Mouse (Mus musculus) forebrain, postnatal 0 days (tissue): ENCODE data around the gene Trmo. TPM values are rescaled to one million over a fixed set of nuclear protein-coding genes. Genes with fewer than 3 reads are reported as not detected.

Experiments used
- ATAC-seq: fragments of 200-750 bp; cut with Nextera tagmentation; 2 replicates; pipeline ENCODE4 v1.8.0; 2017; ENCODE audit warnings: mild to moderate bottlenecking, moderate library complexity
- DNase-seq: peaks from one replicate; pipeline ENCODE4 v3.0.0-alpha.2; 2015
- H3K27ac ChIP-seq: fragments of 300-500 bp; sonication (generic); 2 replicates; pipeline ENCODE4 v1.5.1; 2014; ENCODE audit warnings: low read depth, mild to moderate bottlenecking, antibody characterized with exemption, low read length, moderate library complexity, mixed read lengths
- H3K27me3 ChIP-seq: fragments of 300-500 bp; sonication (generic); 2 replicates; pipeline ENCODE4 v1.6.1; 2014; ENCODE audit warnings: mild to moderate bottlenecking, low read length, mixed read lengths; ENCODE audit not compliant: insufficient read depth
- H3K36me3 ChIP-seq: fragments of 300-500 bp; sonication (generic); 2 replicates; pipeline ENCODE4 v1.6.1; 2014; ENCODE audit warnings: mild to moderate bottlenecking, moderate library complexity; ENCODE audit not compliant: insufficient read depth
- H3K4me1 ChIP-seq: fragments of 300-500 bp; sonication (generic); 2 replicates; pipeline ENCODE4 v1.6.1; 2014; ENCODE audit warnings: antibody characterized with exemption; ENCODE audit not compliant: insufficient read depth
- H3K4me2 ChIP-seq: fragments of 300-500 bp; sonication (generic); 2 replicates; pipeline ENCODE4 v1.6.1; 2014; ENCODE audit warnings: low read depth, mild to moderate bottlenecking, moderate library complexity
- H3K4me3 ChIP-seq: fragments of 300-500 bp; sonication (generic); 2 replicates; pipeline ENCODE4 v1.5.1; 2014; ENCODE audit warnings: low read depth, low read length, mixed read lengths
- H3K9ac ChIP-seq: fragments of 300-500 bp; sonication (generic); 2 replicates; pipeline ENCODE4 v1.6.1; 2014; ENCODE audit warnings: mild to moderate bottlenecking
- H3K9me3 ChIP-seq: fragments of 300-500 bp; sonication (generic); 2 replicates; pipeline ENCODE4 v1.6.1; 2016; ENCODE audit warnings: low read length
- CTCF ChIP-seq: sonication (generic); IDR thresholded peaks from 2 replicates; pipeline ENCODE4 v1.5.1; 2016; ENCODE audit warnings: antibody characterized with exemption, control low read depth, low read depth
- WGBS: fragments of 180-500 bp; shearing (Covaris S2); extraction: QIAGEN DNeasy Blood & Tissue Kit; methylation state at CpG from one replicate; pipeline ENCODE4 v1.1.7; 2014; 5-methylcytosine and 5-hydroxymethylcytosine counted together
- polyA plus RNA-seq: library from polyadenylated mRNA; unstranded; fragments of >200 nt; fragmentation: Nextera tagmentation; extraction: Ambion mirVana; gene quantifications from 2 replicates; pipeline ENCODE4 v1.2.1, GENCODE M21; 2015
- total RNA-seq: library from RNA; depleted of rRNA; stranded (reverse); fragments of >200 nt; gene quantifications from 2 replicates; pipeline ENCODE4 v1.2.3, GENCODE M21; 2014; rRNA removed

Trmo gene
- total and polyA plus RNA-seq, 2 experiments from 2014 or later, result 6.5 to 9.0 TPM

DNA sequence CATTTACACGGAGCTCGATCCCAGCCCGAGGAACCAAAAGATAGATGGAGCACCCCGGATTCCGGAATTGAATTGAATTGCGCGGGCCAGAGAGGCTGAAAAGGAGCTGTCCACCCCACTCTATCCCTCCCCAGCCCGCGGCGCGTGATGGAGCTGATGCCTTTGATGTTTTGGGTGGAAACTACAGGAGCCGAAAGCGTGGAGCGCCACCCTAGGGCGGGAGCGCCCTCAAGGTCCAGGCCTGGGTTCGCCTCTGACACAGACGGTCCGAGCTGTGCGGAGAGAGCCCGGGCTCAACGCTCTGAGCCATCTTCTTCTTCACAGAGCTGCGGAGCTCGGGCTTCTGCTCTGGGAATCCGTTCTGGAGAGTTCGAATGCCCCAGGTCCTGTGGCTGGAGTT is 49.7 kb downstream of the Trmo start:
- Histone ChIP-seq H3K4me3 (no peak overlapping the region), H3K27ac (no peak overlapping the region), H3K27me3 (peaks cover 75% of the 10 kb centered on the region), H3K9ac (no peak overlapping the region), H3K9me3 (no peaks in the 10 kb centered on the region), H3K4me1 (no peaks in the 10 kb centered on the region), H3K4me2 (no peak overlapping the region), H3K36me3 (no peaks in the 10 kb centered on the region)
- WGBS, result under 1% methylated on average over 26 of the region's 26 CpGs
- ATAC-seq (no peak), DNase-seq (no peak)
- TF ChIP-seq CTCF, result no peak

GRCm38 (mm10) chr4:46339026-46339425 is 50.2 kb downstream of the Trmo start:
- TF ChIP-seq CTCF, result no peak
- H3K27me3 ChIP-seq, result peaks cover 70% of the 10 kb centered on the region
- no peaks in the 10 kb centered on the region for H3K4me1 ChIP-seq
- H3K9ac ChIP-seq, result no peak overlapping the region
- WGBS, result 11% methylated on average over 10 of the region's 10 CpGs
- H3K4me3 ChIP-seq, result no peak overlapping the region
- ATAC-seq, result no peak
- H3K27ac ChIP-seq, result no peak overlapping the region
- H3K9me3 ChIP-seq, result no peaks in the 10 kb centered on the region
- H3K36me3 ChIP-seq, result no peaks in the 10 kb centered on the region
- DNase-seq, result no peak
- no peak overlapping the region for H3K4me2 ChIP-seq

DNA sequence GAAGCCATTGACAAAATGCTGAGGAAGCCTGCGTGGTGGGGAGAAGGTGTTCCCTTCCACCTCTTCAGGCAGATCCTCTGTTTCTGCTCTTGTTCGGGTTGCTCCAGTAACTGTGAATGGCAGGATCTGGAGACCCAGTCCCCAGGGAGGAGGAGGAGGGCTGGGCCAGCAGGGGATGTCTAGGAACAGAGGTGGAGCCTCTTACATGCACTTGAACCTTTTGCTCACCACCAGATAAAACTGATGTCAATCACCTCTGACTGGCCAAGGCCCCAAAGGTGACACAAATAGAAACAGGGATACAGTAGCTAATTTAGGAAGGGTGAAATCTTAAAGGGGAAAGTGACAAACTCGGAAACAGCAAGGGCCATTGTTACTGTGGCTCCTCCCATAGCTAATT is 51.2 kb downstream of the Trmo start:
- Histone ChIP-seq H3K4me1 (no peaks in the 10 kb centered on the region), H3K27ac (no peak overlapping the region), H3K36me3 (no peaks in the 10 kb centered on the region), H3K4me3 (no peak overlapping the region), H3K27me3 (peaks cover 60% of the 10 kb centered on the region), H3K9me3 (no peaks in the 10 kb centered on the region), H3K9ac (no peak overlapping the region), H3K4me2 (no peak overlapping the region)
- DNase-seq (no peak), ATAC-seq (no peak)
- 7% methylated on average over 3 of the region's 3 CpGs for WGBS
- no peak for TF ChIP-seq CTCF

- no peak overlapping the region for H3K4me3 ChIP-seq
- H3K4me2 ChIP-seq, result no peak overlapping the region
- H3K36me3 ChIP-seq, result no peaks in the 10 kb centered on the region
- H3K27me3 ChIP-seq, result peaks cover 38% of the 10 kb centered on the region
- no peaks in the 10 kb centered on the region for H3K4me1 ChIP-seq
- no peaks in the 10 kb centered on the region for H3K9me3 ChIP-seq
- ATAC-seq (no peak), DNase-seq (no peak)
- no peak for TF ChIP-seq CTCF
- no peak overlapping the region for H3K9ac ChIP-seq
- WGBS, result 14% methylated on average over 1 of the region's 1 CpGs
- no peak overlapping the region for H3K27ac ChIP-seq
These were observed 53.4 kb downstream of the Trmo start for GRCm38 (mm10) chr4:46335846-46336245.

DNA sequence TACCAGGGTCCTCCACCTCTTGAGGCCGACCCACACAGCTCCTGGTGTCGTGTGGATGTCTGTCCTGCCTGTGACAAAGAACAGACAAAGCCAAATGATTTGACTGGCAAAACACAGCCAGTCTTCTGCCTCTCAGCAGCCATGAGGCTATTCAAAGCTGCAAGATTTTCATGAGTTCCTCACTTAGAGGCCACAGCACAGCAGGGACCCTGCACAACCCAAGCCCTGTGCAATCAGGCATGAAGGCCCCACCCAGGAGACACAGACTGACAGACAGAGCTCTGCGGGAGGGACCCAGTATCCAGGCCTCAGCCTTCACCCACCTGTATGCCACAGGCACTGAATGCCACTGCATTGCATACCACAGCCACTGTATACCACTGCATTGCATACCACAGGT is 60.3 kb downstream of the Trmo start:
- no peak overlapping the region for H3K9ac ChIP-seq
- TF ChIP-seq CTCF, result no peak
- no peak overlapping the region for H3K4me3 ChIP-seq
- H3K36me3 ChIP-seq, result no peaks in the 10 kb centered on the region
- no peaks in the 10 kb centered on the region for H3K27me3 ChIP-seq
- WGBS, result 28% methylated on average over 3 of the region's 3 CpGs
- no peaks in the 10 kb centered on the region for H3K4me1 ChIP-seq
- DNase-seq (no peak), ATAC-seq (no peak)
- H3K9me3 ChIP-seq, result no peaks in the 10 kb centered on the region
- H3K27ac ChIP-seq, result no peak overlapping the region
- H3K4me2 ChIP-seq, result no peak overlapping the region

Other genes with a start within 250 kb of the Trmo start
- gene Xpa, start 193.1 kb downstream of the Trmo start, total RNA-seq, result 33.8 and 34.0 TPM in 2 replicates
- 44.5 and 45.8 TPM in 2 replicates for gene Xpa, start 193.1 kb downstream of the Trmo start, polyA plus RNA-seq
- gene Foxe1, start 45.8 kb downstream of the Trmo start, total RNA-seq, result 0.05 TPM in 1 of 2 replicates, not detected in the other
- gene Foxe1, start 45.8 kb downstream of the Trmo start, polyA plus RNA-seq, result not detected in 2 replicates
- gene Hemgn, start 24.1 kb upstream of the Trmo start, total RNA-seq, result not detected in 2 replicates
- not detected in 2 replicates for gene Hemgn, start 24.1 kb upstream of the Trmo start, polyA plus RNA-seq
- gene Anp32b, start 61.5 kb upstream of the Trmo start, total RNA-seq, result 3.4 and 4.7 TPM in 2 replicates
- gene Anp32b, start 61.5 kb upstream of the Trmo start, polyA plus RNA-seq, result 60.2 and 65.9 TPM in 2 replicates
- gene Nans, start 99.8 kb upstream of the Trmo start, total RNA-seq, result 87.1 and 89.3 TPM in 2 replicates
- gene Nans, start 99.8 kb upstream of the Trmo start, polyA plus RNA-seq, result 69.8 and 70.2 TPM in 2 replicates
- 1.4 and 1.8 TPM in 2 replicates for gene Trim14, start 146.7 kb upstream of the Trmo start, total RNA-seq
- gene Trim14, start 146.7 kb upstream of the Trmo start, polyA plus RNA-seq, result 0.73 and 0.82 TPM in 2 replicates
- 17.8 and 20.6 TPM in 2 replicates for gene Coro2a, start 212.8 kb upstream of the Trmo start, total RNA-seq
- gene Coro2a, start 212.8 kb upstream of the Trmo start, polyA plus RNA-seq, result 4.1 and 7.5 TPM in 2 replicates